Mouse (Mus musculus): ENCODE results near the gene Cacnb2.

Gene Cacnb2

GRCm38 (mm10) chr2:14774857-14775495 lies 172.1 kb downstream of the Cacnb2 start:
- no peak for DNase-seq

- DNase-seq, result no peak
Observed at GRCm38 (mm10) chr2:14787983-14788382, 185.1 kb downstream of the Cacnb2 start.

DNA sequence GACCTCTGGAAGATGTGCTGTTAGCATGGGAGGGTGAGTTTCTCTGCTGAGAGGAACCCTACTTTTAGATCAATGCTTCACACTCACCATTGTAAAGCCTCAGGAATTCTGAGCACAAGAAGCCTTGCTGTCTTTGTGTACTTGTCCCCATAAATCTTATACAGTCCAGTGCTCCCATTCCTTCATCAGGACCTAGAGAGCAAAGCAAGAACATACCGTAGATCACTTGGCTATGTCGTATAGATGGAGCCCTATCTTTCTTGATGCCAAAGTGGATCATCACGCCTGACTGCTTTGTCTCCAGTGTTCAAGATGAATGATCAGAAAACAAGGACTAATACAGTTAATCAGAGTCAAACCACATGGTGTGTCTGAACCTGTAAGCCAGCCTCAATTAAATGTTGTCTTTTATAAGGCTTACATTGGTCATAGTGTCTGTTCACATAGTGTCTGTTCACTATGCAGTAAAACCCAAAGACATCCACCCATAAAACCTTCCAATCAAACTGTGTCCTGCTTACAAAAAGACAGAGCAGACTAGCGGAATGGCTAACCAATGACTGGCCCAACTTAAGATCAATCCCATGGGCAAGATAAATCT lies 198.7 kb downstream of the Cacnb2 start:
- DNase-seq, result no peak

GRCm38 (mm10) chr2:14807650-14808347 lies 204.9 kb downstream of the Cacnb2 start:
- DNase-seq, result no peak

- no peak for DNase-seq
Observed at GRCm38 (mm10) chr2:14814977-14815376, 212.1 kb downstream of the Cacnb2 start.

- DNase-seq, result no peak
Observed at GRCm38 (mm10) chr2:14818651-14819050, 215.8 kb downstream of the Cacnb2 start.

- DNase-seq, result no peak
Observed at GRCm38 (mm10) chr2:14820946-14821345, 218.1 kb downstream of the Cacnb2 start.

GRCm38 (mm10) chr2:14823105-14823504 lies 220.2 kb downstream of the Cacnb2 start:
- DNase-seq, result no peak

GRCm38 (mm10) chr2:14823816-14824348 lies 221.0 kb downstream of the Cacnb2 start:
- no peak for DNase-seq

GRCm38 (mm10) chr2:14825146-14825545 lies 222.3 kb downstream of the Cacnb2 start:
- no peak for DNase-seq

GRCm38 (mm10) chr2:14829451-14829850 lies 226.6 kb downstream of the Cacnb2 start:
- no peak for DNase-seq

GRCm38 (mm10) chr2:14831308-14831707 lies 228.4 kb downstream of the Cacnb2 start:
- DNase-seq, result no peak

GRCm38 (mm10) chr2:14834700-14835317 lies 231.9 kb downstream of the Cacnb2 start:
- DNase-seq, result no peak

- DNase-seq, result no peak
Observed at GRCm38 (mm10) chr2:14841272-14841671, 238.4 kb downstream of the Cacnb2 start.

GRCm38 (mm10) chr2:14846727-14847126 lies 243.8 kb downstream of the Cacnb2 start:
- no peak for DNase-seq

- no peak for DNase-seq
Observed at GRCm38 (mm10) chr2:14847188-14847587, 244.3 kb downstream of the Cacnb2 start.

GRCm38 (mm10) chr2:14850831-14851230 lies 247.9 kb downstream of the Cacnb2 start:
- DNase-seq, result no peak

DNA sequence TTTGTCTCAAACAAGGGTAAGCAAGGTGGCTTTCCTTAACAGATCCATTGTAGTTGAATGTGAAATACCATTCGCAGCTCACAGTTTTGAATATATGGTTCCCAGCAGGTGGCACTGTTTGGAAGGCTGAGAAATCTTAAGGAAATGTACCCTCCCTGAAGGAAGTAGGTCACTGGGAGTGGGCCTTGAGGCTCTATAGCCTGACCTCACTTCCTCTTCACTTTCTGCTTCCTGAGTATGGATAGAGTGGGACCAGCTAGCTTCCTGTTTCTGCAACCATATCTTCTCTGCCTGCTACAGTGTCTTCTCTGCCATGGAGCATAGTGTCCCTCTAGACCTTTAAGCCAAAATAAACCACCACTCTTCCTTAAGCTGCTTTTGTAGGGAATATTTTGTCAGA lies 248.5 kb downstream of the Cacnb2 start:
- DNase-seq, result no peak

DNA sequence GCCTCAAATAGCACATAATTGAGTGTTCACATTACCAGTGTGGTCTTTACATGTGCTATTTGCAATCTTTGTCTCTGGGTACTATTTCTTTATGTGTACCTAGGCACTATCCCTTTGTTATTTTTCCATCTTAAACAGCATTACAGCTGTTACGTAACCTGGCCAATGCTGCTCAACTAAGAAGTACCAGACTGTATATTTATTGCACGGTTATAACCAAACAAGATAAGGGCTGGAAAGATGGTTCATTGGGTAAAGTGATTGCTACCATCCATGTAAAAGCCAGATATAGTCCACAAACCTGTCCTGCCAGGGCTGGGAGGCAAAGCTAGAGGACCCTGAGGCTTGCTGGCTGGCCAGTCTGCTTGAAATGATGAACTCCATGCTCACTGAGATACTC lies 251.2 kb downstream of the Cacnb2 start:
- DNase-seq, result no peak

DNA sequence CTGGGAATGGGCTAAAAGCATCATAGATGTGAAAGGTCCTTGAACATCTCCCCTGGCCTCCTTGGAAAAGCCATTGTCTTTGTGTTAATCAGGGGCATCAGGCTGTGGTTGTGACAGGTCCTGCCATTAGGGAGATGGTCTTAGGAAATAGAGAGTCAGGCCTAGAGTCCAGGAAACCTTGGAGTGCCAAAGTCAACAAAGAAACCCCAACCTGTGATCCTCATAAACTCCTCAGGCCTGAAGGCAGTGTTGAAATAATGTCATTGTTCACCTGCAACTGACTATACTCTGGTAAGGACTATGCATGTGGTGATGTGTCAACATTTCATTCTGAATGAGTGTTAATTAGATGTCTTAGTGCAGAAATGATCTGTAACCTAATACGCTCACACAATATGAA lies 255.4 kb downstream of the Cacnb2 start:
- no peak for DNase-seq

- no peak for DNase-seq
Observed at GRCm38 (mm10) chr2:14860350-14860749, 257.5 kb downstream of the Cacnb2 start.

DNA sequence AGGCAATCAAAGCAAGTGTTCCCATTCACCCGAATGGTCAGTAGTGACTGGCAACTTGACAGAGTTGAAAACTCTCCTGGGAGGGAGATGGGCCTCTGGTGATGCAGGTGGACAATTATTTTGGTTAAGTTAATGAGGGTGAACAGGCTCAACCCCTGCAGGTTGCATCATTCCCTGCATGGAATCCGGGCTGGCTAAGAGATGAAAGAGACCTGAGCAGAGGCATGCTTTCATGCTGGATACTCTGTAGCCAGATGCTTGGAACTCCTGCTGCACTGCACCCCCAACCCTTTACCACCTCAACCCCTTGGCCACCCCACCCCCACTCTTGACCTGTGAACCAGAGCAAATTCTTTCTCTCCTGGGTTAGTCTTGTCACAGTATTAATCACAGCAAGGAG lies 258.7 kb downstream of the Cacnb2 start:
- DNase-seq, result no peak

- DNase-seq, result no peak
Observed at GRCm38 (mm10) chr2:14862981-14863380, 260.1 kb downstream of the Cacnb2 start.

DNA sequence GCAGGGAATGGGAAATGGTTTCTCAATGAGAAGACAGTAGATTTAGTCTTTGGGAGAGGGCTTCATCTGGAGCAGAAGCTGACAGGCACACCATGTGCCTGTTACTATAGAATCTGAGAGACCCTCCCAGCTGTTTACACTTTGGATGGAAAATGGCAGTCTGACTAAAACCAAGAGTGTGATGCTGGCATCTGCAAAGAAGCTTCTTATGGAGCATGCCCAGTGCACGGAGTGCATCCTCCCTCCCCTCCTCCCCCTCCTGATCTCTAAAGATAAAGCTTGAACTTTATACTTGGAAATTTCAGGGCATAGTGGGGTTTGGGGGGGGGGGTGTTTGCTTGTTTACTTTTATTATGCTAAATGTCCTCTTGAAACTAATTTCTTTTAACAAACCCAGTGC lies 270.2 kb downstream of the Cacnb2 start:
- no peak for DNase-seq
